Mouse (Mus musculus) thymus, adult 2 months (tissue): Measurements from ENCODE around the gene Grk1.

ENCODE experiments used
- CTCF ChIP-seq: fragments of 200-500 bp; IDR thresholded peaks from 2 replicates; pipeline ENCODE4 v1.5.1; 2012; ENCODE audit warnings: mild to moderate bottlenecking, control low read depth, low read length, moderate library complexity, borderline replicate concordance; ENCODE audit not compliant: control insufficient read depth, poor library complexity, insufficient read depth; ENCODE audit errors: extremely low read depth
- POLR2A ChIP-seq: fragments of 200-500 bp; IDR thresholded peaks from 2 replicates; pipeline ENCODE4 v1.6.1; 2012; ENCODE audit warnings: mild to moderate bottlenecking, low read length, control low read depth, moderate library complexity; ENCODE audit not compliant: control insufficient read depth, poor library complexity, insufficient read depth; ENCODE audit errors: extremely low read depth

DNA sequence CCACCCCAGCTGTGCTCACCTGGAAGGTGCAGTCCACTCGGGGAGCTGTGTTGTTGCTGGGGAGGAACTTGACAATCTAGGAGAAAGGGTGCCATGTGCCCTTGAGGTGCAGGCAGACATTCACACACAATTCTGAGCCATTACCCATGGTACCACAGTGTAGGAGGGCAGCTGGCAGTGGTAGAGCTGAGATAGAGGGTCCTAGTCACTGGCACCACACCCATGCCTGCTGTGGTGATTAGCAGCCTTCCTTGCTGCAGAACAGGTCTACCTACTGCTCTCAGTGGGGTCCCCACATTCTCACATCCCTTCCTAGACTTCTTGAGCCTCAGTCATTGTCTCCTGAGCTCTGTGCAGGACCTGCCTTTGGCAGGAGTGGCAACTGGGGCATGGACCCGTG, 16.1 kb upstream of the Grk1 start:
- no peak for TF ChIP-seq CTCF
- no peak for TF ChIP-seq POLR2A
